Mouse (Mus musculus) olfactory bulb, adult 2 months (tissue): ENCODE measurements around the gene Sspo. TPM values are rescaled to one million over a fixed set of nuclear protein-coding genes. Genes with fewer than 3 reads are reported as not detected.

Experiments used
- H3K27ac ChIP-seq: fragments of 200-500 bp; 2 replicates; pipeline ENCODE4 v1.5.1; 2012; ENCODE audit warnings: low read depth, low read length; ENCODE audit not compliant: insufficient read depth
- H3K4me1 ChIP-seq: fragments of 200-500 bp; 2 replicates; pipeline ENCODE4 v1.6.1; 2012; ENCODE audit warnings: low read length; ENCODE audit not compliant: control insufficient read depth, insufficient read depth
- H3K4me3 ChIP-seq: fragments of 200-500 bp; 2 replicates; pipeline ENCODE4 v1.5.1; 2012; ENCODE audit warnings: mild to moderate bottlenecking, low read depth, low read length, moderate library complexity; ENCODE audit not compliant: insufficient read depth
- CTCF ChIP-seq: fragments of 200-500 bp; IDR thresholded peaks from 2 replicates; pipeline ENCODE4 v1.5.1; 2012; ENCODE audit warnings: low read depth, mild to moderate bottlenecking, low read length, moderate library complexity; ENCODE audit not compliant: insufficient read depth
- POLR2A ChIP-seq: fragments of 200-500 bp; IDR thresholded peaks from 2 replicates; pipeline ENCODE4 v1.6.1; 2012; ENCODE audit warnings: mild to moderate bottlenecking, low read depth, low read length, moderate library complexity; ENCODE audit not compliant: insufficient read depth
- WGBS: fragments of 180-500 bp; shearing (Covaris S2); methylation state at CpG from one replicate; pipeline ENCODE4 v1.1.7; 2018; 5-methylcytosine and 5-hydroxymethylcytosine counted together
- polyA plus RNA-seq: library from polyadenylated mRNA; stranded (reverse); fragments of >200 nt; gene quantifications from 2 replicates; pipeline ENCODE4 v1.2.4, GENCODE M21; 2012; ENCODE audit warnings: low replicate concordance; ENCODE audit not compliant: missing spikeins, insufficient read depth, insufficient read length

The Sspo gene
- not detected in 2 replicates for polyA plus RNA-seq

DNA sequence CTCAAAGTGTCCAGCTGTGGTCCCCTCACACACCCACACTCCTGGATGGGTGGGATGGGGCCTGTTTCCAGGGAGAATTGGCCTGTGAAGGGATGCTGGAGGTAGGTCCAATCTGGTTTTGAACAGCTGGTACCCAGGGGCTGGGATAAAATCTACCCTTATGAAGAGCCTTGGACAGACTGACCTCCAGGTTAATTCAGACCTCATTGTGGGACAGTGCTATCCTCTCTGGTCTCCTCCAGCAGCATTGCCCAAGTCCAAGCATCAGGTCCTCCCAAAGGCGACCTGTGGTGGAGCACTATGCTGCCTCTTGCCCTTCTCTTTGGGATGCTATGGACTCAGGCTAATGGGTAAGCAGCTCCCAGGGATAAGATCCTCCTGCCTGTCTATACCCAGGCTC is at the start of gene Sspo:
Sspo (plus strand) TSS at position 301 of the 400 bp plus-strand sequence.
- Histone ChIP-seq H3K27ac (no peak within 1 kb of the TSS), H3K4me3 (no peak within 1 kb of the TSS), H3K4me1 (peaks cover 16% of the 10 kb centered on the region; the same call in 1 of the 2 replicates)
- 100% methylated on average over 1 of the region's 1 CpGs for WGBS
- TF ChIP-seq CTCF = no peak

DNA sequence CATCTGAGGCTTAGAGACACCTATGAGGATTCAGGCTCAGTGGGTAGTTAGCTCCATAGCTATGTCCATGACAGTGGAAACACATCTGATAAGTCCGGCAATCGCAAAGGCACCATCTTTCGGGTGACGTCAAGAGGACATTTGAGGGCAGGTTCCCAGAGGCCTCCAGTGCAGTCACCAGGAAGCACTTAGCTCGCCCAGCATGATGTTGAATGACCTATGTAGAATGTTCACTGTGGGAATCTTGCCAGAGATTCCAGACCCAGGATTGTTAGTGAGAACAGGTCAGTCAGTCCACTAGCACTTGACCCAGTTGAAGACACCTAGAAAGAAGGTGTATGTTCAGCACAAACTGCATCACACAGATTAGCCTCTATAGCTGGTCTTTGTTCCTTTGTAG is 48.1 kb upstream of the Sspo start:
- WGBS = 97% methylated on average over 5 of the region's 5 CpGs

DNA sequence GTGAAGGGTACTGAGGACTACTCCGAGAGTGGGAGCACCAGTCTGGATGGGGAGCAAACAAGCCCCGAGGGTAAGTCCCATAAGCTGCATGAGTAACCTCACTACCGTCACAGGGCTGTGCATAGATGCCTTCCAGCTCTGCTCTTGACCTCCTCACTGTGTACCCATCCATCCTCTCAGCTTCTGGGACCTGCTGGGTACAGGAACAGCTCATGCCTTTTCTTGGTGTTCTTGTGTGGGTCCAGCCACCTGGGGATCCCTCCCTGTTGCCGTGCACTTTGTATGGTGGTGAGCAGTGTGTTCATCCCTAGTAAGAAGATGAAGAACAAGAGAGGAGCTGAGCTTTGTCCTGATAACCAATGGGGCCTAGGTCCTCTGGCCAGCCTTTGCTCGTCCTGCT is 44.0 kb upstream of the Sspo start:
- Histone ChIP-seq H3K27ac (no peak overlapping the region), H3K4me3 (no peak overlapping the region), H3K4me1 (peaks cover 15% of the 10 kb centered on the region)
- TF ChIP-seq CTCF = no peak
- no peak for TF ChIP-seq POLR2A
- 96% methylated on average over 5 of the region's 5 CpGs for WGBS

More for the DNA sequence above, 48.1 kb upstream of the Sspo start:
- H3K4me3 ChIP-seq = no peak overlapping the region
- TF ChIP-seq CTCF = no peak
- TF ChIP-seq POLR2A = no peak
- H3K4me1 ChIP-seq = peaks cover 17% of the 10 kb centered on the region
- no peak overlapping the region for H3K27ac ChIP-seq

DNA sequence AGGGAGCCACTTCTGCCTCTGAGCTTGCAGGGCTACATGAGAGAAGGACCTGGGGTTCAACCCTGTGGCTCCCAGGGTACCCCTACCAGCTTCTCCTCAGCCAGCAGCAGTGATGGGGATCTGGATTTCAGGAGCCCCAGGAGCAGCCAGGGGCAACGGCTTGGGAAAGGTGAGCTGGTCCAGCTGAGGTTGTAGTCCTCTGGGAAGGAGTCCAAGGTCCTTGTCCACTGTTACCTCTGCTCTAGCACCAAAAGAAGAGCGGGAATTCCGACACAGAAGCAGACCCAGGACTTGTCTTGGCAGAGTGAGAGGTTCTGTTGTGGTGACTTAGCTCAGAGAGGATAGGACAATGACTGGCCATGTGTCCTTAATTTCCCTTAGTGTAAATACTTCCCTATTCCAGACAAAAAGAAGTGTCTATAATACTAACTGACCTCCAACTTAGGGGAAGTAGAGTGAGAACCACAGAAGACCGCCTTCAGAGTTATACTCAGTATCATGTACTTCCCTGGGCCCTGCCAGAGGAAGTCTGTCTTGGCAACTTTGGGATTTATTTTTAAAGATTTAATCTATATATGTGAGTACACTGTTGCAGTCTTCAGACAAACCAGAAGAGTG is 38.2 kb upstream of the Sspo start:
- TF ChIP-seq POLR2A (no peak), CTCF (no peak)
- Histone ChIP-seq H3K4me3 (no peak overlapping the region), H3K4me1 (peaks cover 4% of the 10 kb centered on the region; the same call in 1 of the 2 replicates), H3K27ac (no peak overlapping the region)
- WGBS = 96% methylated on average over 4 of the region's 4 CpGs

DNA sequence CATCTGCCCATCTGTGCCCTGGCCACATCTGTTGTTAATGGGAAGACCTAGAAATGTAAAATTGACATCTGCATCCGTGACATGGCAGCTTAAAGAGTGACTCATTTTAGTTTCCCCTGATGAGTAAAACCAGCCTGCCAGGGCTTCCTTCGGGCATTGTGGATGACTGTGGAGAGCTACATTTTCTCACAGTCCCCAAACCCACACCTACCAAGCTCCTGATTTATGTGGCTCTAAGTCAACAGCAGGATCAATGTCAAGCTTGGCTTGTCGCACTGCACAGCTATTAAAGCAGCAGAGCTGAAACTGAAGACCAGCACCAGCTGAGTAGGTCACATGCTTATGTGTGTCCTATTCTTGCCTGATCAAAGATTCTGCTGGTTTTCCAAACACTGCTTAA is 37.5 kb upstream of the Sspo start:
- TF ChIP-seq CTCF (no peak), POLR2A (no peak)
- Histone ChIP-seq H3K4me3 (no peak overlapping the region), H3K4me1 (no peaks in the 10 kb centered on the region), H3K27ac (no peak overlapping the region)
- 62% methylated on average over 3 of the region's 3 CpGs for WGBS

DNA sequence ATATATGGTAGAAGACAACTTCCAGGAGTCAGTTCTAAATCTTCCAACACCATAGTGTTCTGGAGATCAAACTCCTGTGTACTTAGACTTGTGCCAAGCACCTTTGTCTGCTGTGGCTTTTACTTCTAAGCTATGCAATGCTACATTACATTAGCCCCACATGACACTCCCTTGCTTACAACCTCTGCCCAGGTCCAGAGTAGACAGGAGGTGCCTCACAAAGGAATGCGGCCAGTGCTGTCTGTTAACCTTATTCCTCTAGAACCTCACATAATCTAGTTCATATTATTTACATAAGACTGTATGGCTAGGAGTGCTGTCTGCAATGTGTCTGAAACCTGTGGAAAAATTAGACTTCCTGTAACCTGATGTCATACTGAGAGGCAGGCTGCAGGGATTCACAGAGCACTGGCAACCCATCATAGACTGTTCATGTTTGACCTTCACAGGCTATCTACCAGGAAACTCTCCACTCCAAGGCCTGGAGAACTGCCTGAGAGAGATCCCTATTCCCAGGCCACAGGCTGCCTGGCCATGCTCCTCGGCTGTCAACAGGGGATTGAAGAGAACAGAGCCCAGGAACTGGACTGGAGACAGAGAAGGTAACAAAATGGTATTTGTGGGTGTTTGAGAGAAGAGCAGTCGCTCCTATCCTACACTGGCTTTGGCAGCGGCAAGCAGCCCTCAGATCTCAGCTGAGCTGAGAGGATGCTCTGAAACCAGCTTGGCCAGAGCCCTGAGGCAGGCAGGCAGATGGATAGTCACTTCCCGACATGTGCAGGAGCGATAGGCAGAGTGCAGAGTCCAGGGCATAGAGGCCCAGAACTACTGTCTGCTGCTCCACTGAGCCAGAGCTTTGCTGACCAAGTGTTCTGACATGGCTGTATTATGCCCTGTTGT is 36.6 kb upstream of the Sspo start:
- Histone ChIP-seq H3K27ac (no peak overlapping the region), H3K4me1 (no peaks in the 10 kb centered on the region), H3K4me3 (no peak overlapping the region)
- WGBS = 96% methylated on average over 6 of the region's 6 CpGs
- TF ChIP-seq POLR2A (no peak), CTCF (no peak)

DNA sequence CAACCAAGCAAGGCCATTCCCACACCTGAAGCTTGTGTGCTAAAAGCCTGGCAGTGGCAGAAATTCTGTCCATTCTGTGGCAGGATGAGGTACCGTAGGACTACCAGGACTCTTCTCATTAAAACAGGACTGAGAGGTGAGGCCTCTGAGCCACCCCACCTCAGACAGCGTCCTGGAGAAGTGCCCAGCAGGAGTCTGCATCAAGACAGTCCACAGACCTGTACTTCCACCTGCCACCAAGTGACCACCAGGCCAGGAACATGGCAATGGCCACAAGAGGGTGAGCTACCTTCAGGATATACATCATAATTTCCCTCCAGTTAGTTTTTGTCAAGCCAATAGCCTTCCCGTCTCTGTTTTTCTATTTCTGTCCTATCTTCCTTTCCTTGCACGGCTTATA is 35.9 kb upstream of the Sspo start:
- Histone ChIP-seq H3K27ac (no peak overlapping the region), H3K4me3 (no peak overlapping the region), H3K4me1 (no peaks in the 10 kb centered on the region)
- WGBS = 80% methylated on average over 4 of the region's 4 CpGs
- TF ChIP-seq CTCF (no peak), POLR2A (no peak)

DNA sequence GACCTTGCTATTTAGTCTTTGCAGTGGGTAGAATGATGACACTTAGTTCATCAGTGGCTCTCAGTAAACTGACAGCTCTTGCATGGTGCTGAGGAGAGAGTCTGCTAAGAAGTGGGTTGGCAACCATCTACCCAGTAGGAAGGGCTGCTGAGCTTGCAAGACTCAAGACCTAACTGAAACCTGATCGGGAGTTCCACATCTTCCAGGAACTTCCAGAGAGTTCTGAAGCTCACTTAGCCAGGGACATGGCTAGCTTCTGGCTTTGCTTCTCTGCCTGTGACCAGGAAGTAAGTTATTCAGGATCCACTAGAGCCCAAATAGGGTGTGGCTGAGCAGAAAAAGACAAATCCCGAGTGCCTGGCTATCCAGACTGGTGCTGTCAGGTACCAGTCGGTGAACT is 35.4 kb upstream of the Sspo start:
- H3K4me1 ChIP-seq = no peaks in the 10 kb centered on the region
- no peak overlapping the region for H3K27ac ChIP-seq
- 84% methylated on average over 3 of the region's 3 CpGs for WGBS
- H3K4me3 ChIP-seq = no peak overlapping the region
- TF ChIP-seq POLR2A = no peak
- TF ChIP-seq CTCF = no peak

DNA sequence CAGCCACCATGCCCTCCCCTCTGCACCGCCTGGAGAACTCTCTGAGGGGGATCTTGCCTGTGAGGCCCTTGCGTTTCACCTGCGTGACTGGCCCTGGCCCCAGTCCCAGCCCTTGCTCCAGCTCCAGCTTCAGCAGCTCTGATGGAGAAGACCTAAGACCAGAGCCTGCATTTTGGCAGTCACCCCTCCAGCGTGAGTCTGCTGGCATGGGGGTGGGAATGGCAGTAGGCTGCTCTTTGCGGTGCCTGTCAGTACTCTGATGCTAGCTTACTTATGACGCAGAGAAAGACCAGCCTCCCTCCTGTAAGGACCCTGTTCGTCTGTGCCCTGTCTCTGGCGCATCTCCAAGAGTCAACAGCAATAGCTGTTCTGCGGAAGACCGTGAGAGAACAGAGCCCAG is 34.9 kb upstream of the Sspo start:
- Histone ChIP-seq H3K27ac (no peak overlapping the region), H3K4me3 (no peak overlapping the region), H3K4me1 (no peaks in the 10 kb centered on the region)
- TF ChIP-seq POLR2A (no peak), CTCF (no peak)
- 53% methylated on average over 10 of the region's 10 CpGs for WGBS
